In the genomic region with DNA sequence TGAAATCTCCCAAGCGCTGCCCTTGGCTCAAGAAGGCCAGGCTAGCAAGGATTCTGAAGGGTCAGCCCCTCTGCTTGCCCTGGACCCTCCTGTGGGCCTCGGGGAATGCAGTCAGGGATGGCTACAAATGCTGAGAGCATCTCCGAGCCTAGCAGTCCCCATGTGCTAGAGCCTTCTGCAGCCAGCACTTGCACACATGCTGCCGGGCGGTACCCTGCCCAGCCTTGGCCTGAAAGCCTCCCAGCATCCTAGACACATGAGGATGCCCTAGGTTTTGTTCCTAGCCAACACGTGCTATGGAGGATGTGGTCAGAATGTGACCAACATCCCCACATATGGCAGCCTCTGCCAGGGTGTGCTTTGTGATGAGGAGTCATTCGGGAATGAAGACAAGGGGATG, we compare ENCODE assay signal across 24 mouse cellular contexts. TPM values are rescaled to one million over a fixed set of nuclear protein-coding genes. Genes with fewer than 3 reads are reported as not detected.
A peak's percentile ranks its signal among the peaks of the same experiment; 100 is the strongest.
DNase-seq lines count a peak whose midpoint lies in the region; ATAC-seq and TF ChIP-seq lines count a peak whose summit lies in the region.
"Had no signal": no experiment of that assay in that cellular context is flagged by ENCODE, and none has a peak within 500 bp of the region (broad histone marks: within the 10 kb centered on the region; RNA-seq: fewer than 3 reads in every experiment).

No protein-coding gene starts in this region.

- H3K9me3 ChIP-seq in forebrain, embryonic 10.5 days: no peaks in the 10 kb centered on the region
- no peaks in the 10 kb centered on the region for H3K9me3 ChIP-seq in forebrain, embryonic 11.5 days (ENCODE audit: control insufficient read depth, low read length)
- no peaks in the 10 kb centered on the region for H3K9me3 ChIP-seq in neural tube, embryonic 13.5 days
- H3K9me3 ChIP-seq in neural tube, embryonic 15.5 days (replicated peaks): no peaks in the 10 kb centered on the region
- H3K9me3 ChIP-seq: embryonic facial prominence, embryonic 10.5 days; embryonic facial prominence, embryonic 13.5 days; hindbrain, embryonic 13.5 days had no signal

- no peaks in the 10 kb centered on the region for H3K27me3 ChIP-seq in cerebellum, adult 2 months (ENCODE audit: control insufficient read depth, insufficient read depth, low read length)
- peaks cover 21% of the 10 kb centered on the region for H3K27me3 ChIP-seq in forebrain, embryonic 10.5 days (ENCODE audit: poor library complexity, severe bottlenecking)
- H3K27me3 ChIP-seq in forebrain, embryonic 11.5 days (ENCODE audit: control insufficient read depth, insufficient read depth, low read length): no peaks in the 10 kb centered on the region
- no peaks in the 10 kb centered on the region for H3K27me3 ChIP-seq in neural tube, embryonic 13.5 days
- H3K27me3 ChIP-seq in neural tube, embryonic 15.5 days (replicated peaks): no peaks in the 10 kb centered on the region
- H3K27me3 ChIP-seq: embryonic facial prominence, embryonic 13.5 days had no signal

- ATAC-seq in forebrain, embryonic 11.5 days (replicated peaks; ENCODE audit: low FRiP score): no peak
- ATAC-seq in neural tube, embryonic 13.5 days (ENCODE audit: low read depth): no peak
- ATAC-seq in neural tube, embryonic 15.5 days (ENCODE audit: low FRiP score): no peak
- ATAC-seq: activated CD4-positive, CD25-positive, alpha-beta regulatory T cell, adult 4 months; forebrain, embryonic 14.5 days; inflammation-experienced regulatory T-cells, adult 6 months; intestine, embryonic 16.5 days had no signal

- peak overlapping the region; percentile 95 for H3K27ac ChIP-seq in cerebellum, adult 2 months (ENCODE audit: insufficient read depth, low read length)
- 0 out of 2 replicates have a peak overlapping the region, but pooled peaks have one; percentile 16 for H3K27ac ChIP-seq in forebrain, embryonic 10.5 days
- no peak overlapping the region for H3K27ac ChIP-seq in forebrain, embryonic 11.5 days (ENCODE audit: low read depth, low read length)
- no peak overlapping the region for H3K27ac ChIP-seq in neural tube, embryonic 13.5 days (replicated peaks)
- H3K27ac ChIP-seq in neural tube, embryonic 15.5 days (replicated peaks): no peak overlapping the region
- H3K27ac ChIP-seq: embryonic facial prominence, embryonic 10.5 days; embryonic facial prominence, embryonic 13.5 days; gastrocnemius, adult 2 months; hindbrain, embryonic 13.5 days had no signal

- H3K9ac ChIP-seq in forebrain, embryonic 11.5 days (ENCODE audit: low read length): no peak overlapping the region
- H3K9ac ChIP-seq in neural tube, embryonic 13.5 days: 0 out of 2 replicates have a peak overlapping the region, but pooled peaks have one; percentile 12
- H3K9ac ChIP-seq in neural tube, embryonic 15.5 days (replicated peaks): no peak overlapping the region
- H3K9ac ChIP-seq: embryonic facial prominence, embryonic 13.5 days; forebrain, postnatal 0 days; hindbrain, embryonic 13.5 days had no signal

- no peak for TF ChIP-seq POLR2A in cerebellum, adult 2 months (IDR thresholded peaks at IDR 0.05; ENCODE audit: borderline replicate concordance, insufficient read depth, low read length)

- no peak for DNase-seq in cerebellum, adult 2 months
- no peak for DNase-seq in cerebellum, postnatal 4 days (ENCODE audit: low spot score in 2 of 2)
- DNase-seq in forebrain, embryonic 10.5 days (ENCODE audit: extremely low spot score, low spot score): no peak
- DNase-seq in forebrain, embryonic 11.5 days (ENCODE audit: low spot score): no peak
- DNase-seq: adrenal gland, adult 8-10 months; adrenal gland, postnatal 25 days; cerebellum, adult 18-20 months; embryo, embryonic 11 days; forebrain, postnatal 0 days; gastrocnemius, adult 2 months; gastrocnemius, postnatal 14 days; heart, adult 11 months had no signal

- TF ChIP-seq CTCF in cerebellum, adult 2 months (IDR thresholded peaks at IDR 0.05; ENCODE audit: borderline replicate concordance, insufficient read depth, low read depth, low read length): no peak

- no peak overlapping the region for H3K4me3 ChIP-seq in cerebellum, adult 2 months (replicated peaks; ENCODE audit: insufficient read depth, low read depth, low read length)
- H3K4me3 ChIP-seq in forebrain, embryonic 10.5 days: no peak overlapping the region
- H3K4me3 ChIP-seq in forebrain, embryonic 11.5 days (ENCODE audit: low read depth, low read length): no peak overlapping the region
- no peak overlapping the region for H3K4me3 ChIP-seq in neural tube, embryonic 13.5 days
- no peak overlapping the region for H3K4me3 ChIP-seq in neural tube, embryonic 15.5 days (replicated peaks)
- H3K4me3 ChIP-seq: embryonic facial prominence, embryonic 10.5 days; embryonic facial prominence, embryonic 13.5 days; erythroblast, embryonic 14.5 days; gastrocnemius, adult 2 months; hindbrain, embryonic 13.5 days had no signal

- 28% methylated on average over 7 of the region's 7 CpGs for WGBS in cerebellum, adult 2 months
- WGBS in forebrain, embryonic 10.5 days: 76% methylated on average over 7 of the region's 7 CpGs
- WGBS in forebrain, embryonic 11.5 days: 88% methylated on average over 7 of the region's 7 CpGs
- WGBS in neural tube, embryonic 13.5 days: 77% methylated on average over 7 of the region's 7 CpGs
- WGBS in neural tube, embryonic 15.5 days: 83% methylated on average over 7 of the region's 7 CpGs

- H3K36me3 ChIP-seq in forebrain, embryonic 10.5 days (replicated peaks): no peaks in the 10 kb centered on the region
- H3K36me3 ChIP-seq in forebrain, embryonic 11.5 days (ENCODE audit: control insufficient read depth, insufficient read depth, low read length): no peaks in the 10 kb centered on the region
- H3K36me3 ChIP-seq in neural tube, embryonic 13.5 days: no peaks in the 10 kb centered on the region
- no peaks in the 10 kb centered on the region for H3K36me3 ChIP-seq in neural tube, embryonic 15.5 days
- H3K36me3 ChIP-seq: embryonic facial prominence, embryonic 10.5 days; embryonic facial prominence, embryonic 13.5 days; hindbrain, embryonic 13.5 days had no signal

- no peak overlapping the region for H3K4me2 ChIP-seq in forebrain, embryonic 11.5 days (ENCODE audit: low read depth, low read length, severe bottlenecking)
- no peak overlapping the region for H3K4me2 ChIP-seq in neural tube, embryonic 13.5 days
- no peak overlapping the region for H3K4me2 ChIP-seq in neural tube, embryonic 15.5 days
- H3K4me2 ChIP-seq: embryonic facial prominence, embryonic 13.5 days; heart, embryonic 11.5 days had no signal

- H3K4me1 ChIP-seq in cerebellum, adult 2 months (ENCODE audit: control insufficient read depth, insufficient read depth, low read length): peaks cover 66% of the 10 kb centered on the region
- peaks cover 36% of the 10 kb centered on the region for H3K4me1 ChIP-seq in forebrain, embryonic 10.5 days
- H3K4me1 ChIP-seq in forebrain, embryonic 11.5 days (replicated peaks; ENCODE audit: control insufficient read depth, insufficient read depth, low read length): peaks cover 8% of the 10 kb centered on the region; the same call in 1 of the 2 replicates
- peaks cover 13% of the 10 kb centered on the region for H3K4me1 ChIP-seq in neural tube, embryonic 13.5 days (replicated peaks)
- peaks cover 8% of the 10 kb centered on the region for H3K4me1 ChIP-seq in neural tube, embryonic 15.5 days

RNA-seq across cellular contexts. Expression of a gene that starts 6.6 kb away (rescaled TPM):
- polyA plus RNA-seq in cerebellum, adult 2 months (2012; rRNA removed): 26.5 and 34.3 TPM in 2 replicates
- polyA plus RNA-seq in forebrain, embryonic 10.5 days (2016; fragmentation: Nextera tagmentation; extraction: Ambion mirVana): 0.71 and 0.72 TPM in 2 replicates
- polyA plus RNA-seq in forebrain, embryonic 11.5 days (2014; fragmentation: Nextera tagmentation; extraction: Ambion mirVana): 0.56 and 0.92 TPM in 2 replicates
- 2.7 and 3.5 TPM in 2 replicates for polyA plus RNA-seq in neural tube, embryonic 13.5 days (2015; fragmentation: Nextera tagmentation; extraction: Ambion mirVana)
- polyA plus RNA-seq in neural tube, embryonic 15.5 days (2015; fragmentation: Nextera tagmentation; extraction: Ambion mirVana): 2.7 and 3.2 TPM in 2 replicates
- polyA plus RNA-seq: erythroblast, embryonic 14.5 days; heart, postnatal 0 days had no signal

Comparison
In these comparisons a context has a peak if more than half of its experiments do, and no peak if none do; other contexts are left out.
1. H3K27ac ChIP-seq: peak in cerebellum, adult 2 months (single experiment) and forebrain, embryonic 10.5 days (single experiment); none in forebrain, embryonic 11.5 days (single experiment), neural tube, embryonic 13.5 days (single experiment) and neural tube, embryonic 15.5 days (single experiment).